9 mouse cellular contexts compared by ENCODE assay signal in genomic region chr13:107944831-107945230, GRCm38 (mm10).
DNase-seq lines count a peak whose midpoint lies in the region; ATAC-seq and TF ChIP-seq lines count a peak whose summit lies in the region.
"Had no signal": no experiment of that assay in that cellular context is flagged by ENCODE, and none has a peak within 500 bp of the region (broad histone marks: within the 10 kb centered on the region; RNA-seq: fewer than 3 reads in every experiment).

No protein-coding gene starts in this region.

- no peak for TF ChIP-seq CTCF in bone marrow macrophage, adult 2 months (IDR thresholded peaks at IDR 0.05; ENCODE audit: low read depth, low read length)

- peak; percentile 37 for DNase-seq in adrenal gland, postnatal 10 days
- no peak for DNase-seq in adrenal gland, postnatal 25 days
- DNase-seq in kidney, adult 18-20 months: no peak
- peak; percentile 65 for DNase-seq in lung, postnatal 10 days
- no peak for DNase-seq in thymus, postnatal 10 days (ENCODE audit: low spot score in 2 of 2)
- DNase-seq in spleen, postnatal 36 days (ENCODE audit: low spot score in 2 of 2): no peak

- WGBS in kidney, embryonic 16.5 days: 83% methylated on average over 10 of the region's 10 CpGs

- H3K4me3 ChIP-seq in kidney, embryonic 16.5 days (ENCODE audit: low read length): no peak overlapping the region
- H3K4me3 ChIP-seq in bone marrow macrophage, adult 2 months (ENCODE audit: insufficient read depth, low read length): peak overlapping the region; percentile 43
- H3K4me3 ChIP-seq: embryonic facial prominence, embryonic 12.5 days had no signal

- no peaks in the 10 kb centered on the region for H3K36me3 ChIP-seq in kidney, embryonic 16.5 days (ENCODE audit: insufficient read depth, low read length)
- H3K36me3 ChIP-seq: embryonic facial prominence, embryonic 12.5 days had no signal

- H3K27ac ChIP-seq in kidney, embryonic 16.5 days (ENCODE audit: low read length): no peak overlapping the region
- H3K27ac ChIP-seq in bone marrow macrophage, adult 2 months (ENCODE audit: insufficient read depth, low read depth, low read length): peak overlapping the region; percentile 80
- H3K27ac ChIP-seq: embryonic facial prominence, embryonic 12.5 days had no signal

- no peak for TF ChIP-seq POLR2A in bone marrow macrophage, adult 2 months (IDR thresholded peaks at IDR 0.05; ENCODE audit: borderline replicate concordance, low read depth, low read length)

- no peak overlapping the region for H3K4me2 ChIP-seq in kidney, embryonic 16.5 days (replicated peaks; ENCODE audit: low read depth, low read length)
- H3K4me2 ChIP-seq: embryonic facial prominence, embryonic 12.5 days had no signal

- no peaks in the 10 kb centered on the region for H3K9me3 ChIP-seq in kidney, embryonic 16.5 days (ENCODE audit: low read length)
- H3K9me3 ChIP-seq: embryonic facial prominence, embryonic 12.5 days had no signal

- H3K9ac ChIP-seq in kidney, embryonic 16.5 days (replicated peaks; ENCODE audit: low read length): no peak overlapping the region
- H3K9ac ChIP-seq: embryonic facial prominence, embryonic 12.5 days had no signal

- H3K4me1 ChIP-seq in kidney, embryonic 16.5 days (ENCODE audit: insufficient read depth, low read length): peaks cover 14% of the 10 kb centered on the region; the same call in 1 of the 2 replicates
- H3K4me1 ChIP-seq in bone marrow macrophage, adult 2 months (ENCODE audit: control insufficient read depth, insufficient read depth, low read length): peaks cover 40% of the 10 kb centered on the region

- ATAC-seq in kidney, embryonic 16.5 days (ENCODE audit: low FRiP score, low TSS enrichment): peak; percentile 36; the same call in 1 of the 2 replicates

- H3K27me3 ChIP-seq in kidney, embryonic 16.5 days (ENCODE audit: insufficient read depth, low read length): no peaks in the 10 kb centered on the region; the same call in 1 of the 2 replicates
- H3K27me3 ChIP-seq: embryonic facial prominence, embryonic 12.5 days had no signal

Comparison
In these comparisons a context has a peak if more than half of its experiments do, and no peak if none do; other contexts are left out.
1. DNase-seq: peak in adrenal gland, postnatal 10 days (single experiment) and lung, postnatal 10 days (single experiment); none in adrenal gland, postnatal 25 days (single experiment), kidney, adult 18-20 months (single experiment), thymus, postnatal 10 days (0 of 2) and spleen, postnatal 36 days (0 of 2).